Mouse (Mus musculus) erythroblast, embryonic 14.5 days (primary cell): ENCODE data around the gene Ptprg. TPM values are rescaled to one million over a fixed set of nuclear protein-coding genes. Genes with fewer than 3 reads are reported as not detected.

Experiments used
- H3K27me3 ChIP-seq: 2 replicates; pipeline ENCODE4 v1.6.1; 2012; ENCODE audit warnings: inconsistent platforms; ENCODE audit not compliant: control insufficient read depth
- H3K36me3 ChIP-seq: 2 replicates; pipeline ENCODE4 v1.6.1; 2012; ENCODE audit warnings: mild to moderate bottlenecking, inconsistent platforms; ENCODE audit not compliant: control insufficient read depth
- H3K4me1 ChIP-seq: 2 replicates; pipeline ENCODE4 v1.6.1; 2012; ENCODE audit warnings: inconsistent platforms; ENCODE audit not compliant: control insufficient read depth
- H3K4me3 ChIP-seq: replicated peaks from 2 replicates; pipeline ENCODE3; 2012; ENCODE audit warnings: moderate library complexity, mild to moderate bottlenecking, inconsistent platforms
- H3K9me3 ChIP-seq: 2 replicates; pipeline ENCODE4 v1.6.1; 2012; ENCODE audit warnings: low read length, inconsistent platforms, mixed read lengths; ENCODE audit not compliant: control insufficient read depth
- GATA1 ChIP-seq: IDR thresholded peaks from 2 replicates; pipeline ENCODE4 v1.6.1; 2012; ENCODE audit warnings: low read length, inconsistent platforms, mixed read lengths
- TAL1 ChIP-seq: IDR thresholded peaks from 3 replicates; pipeline ENCODE4 v1.6.1; 2012; ENCODE audit warnings: low read length, inconsistent platforms, mixed read lengths
- polyA plus RNA-seq: library from polyadenylated mRNA; stranded (reverse); fragments of >175 nt; gene quantifications from 2 replicates; pipeline ENCODE4 v1.2.3, GENCODE M21; 2012

The Ptprg gene
- polyA plus RNA-seq, 1 experiment: not detected

DNA sequence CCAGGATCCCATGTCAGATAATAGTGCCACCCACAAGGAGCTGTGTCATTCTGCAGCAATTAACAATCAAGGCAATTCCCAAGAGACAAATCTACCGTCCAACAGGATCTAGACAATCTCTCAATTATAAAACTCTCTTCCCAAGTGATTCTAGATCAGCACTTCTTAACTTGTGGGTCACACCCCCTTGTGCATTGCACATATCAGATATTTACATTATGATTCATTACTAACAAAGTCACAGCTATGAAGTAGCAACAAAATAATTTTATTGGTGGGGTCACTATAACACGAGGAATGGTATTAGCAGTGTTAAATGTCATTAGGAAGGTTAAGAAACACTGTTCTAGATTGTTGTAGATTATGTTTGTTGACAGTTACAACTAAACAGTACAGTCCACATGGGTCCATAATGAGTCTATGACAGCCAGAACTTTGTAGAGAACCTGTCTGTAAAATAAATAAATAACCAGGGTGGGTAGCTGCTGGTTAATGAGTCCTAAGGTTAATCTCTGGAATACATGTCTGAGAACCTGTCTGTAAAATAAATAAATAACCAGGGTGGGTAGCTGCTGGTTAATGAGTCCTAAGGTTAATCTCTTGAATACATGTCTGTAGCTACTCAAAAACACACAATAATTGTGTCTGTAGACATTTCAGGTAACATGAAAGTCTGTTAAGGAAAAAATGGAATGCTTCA is 520.2 kb downstream of the Ptprg start:
- H3K9me3 ChIP-seq: no peaks in the 10 kb centered on the region
- no peaks in the 10 kb centered on the region for H3K27me3 ChIP-seq
- no peak overlapping the region for H3K4me3 ChIP-seq
- H3K4me1 ChIP-seq: no peaks in the 10 kb centered on the region
- H3K36me3 ChIP-seq: no peaks in the 10 kb centered on the region
- no peak for TF ChIP-seq GATA1
- no peak for TF ChIP-seq TAL1

DNA sequence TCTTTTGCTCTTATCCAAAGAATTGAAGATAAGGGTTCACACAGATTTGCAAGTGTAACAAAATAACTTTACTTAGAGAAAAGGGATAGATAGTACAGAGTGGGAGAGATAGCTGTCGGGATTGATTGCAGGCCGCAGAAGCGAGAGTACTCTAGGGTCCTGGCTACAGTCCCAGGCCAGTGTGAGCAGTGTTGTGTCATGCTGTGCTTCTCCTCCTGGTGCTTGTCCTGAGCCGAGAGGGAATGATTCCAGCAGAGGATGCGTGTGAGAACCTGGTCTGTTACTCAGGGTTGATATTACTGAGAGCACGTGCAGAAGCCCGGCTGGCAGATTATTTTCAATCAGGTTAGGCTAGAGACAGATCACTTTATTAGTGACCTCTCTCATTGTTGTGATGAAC is 523.9 kb downstream of the Ptprg start:
- no peaks in the 10 kb centered on the region for H3K4me1 ChIP-seq
- no peaks in the 10 kb centered on the region for H3K9me3 ChIP-seq
- no peaks in the 10 kb centered on the region for H3K27me3 ChIP-seq
- no peaks in the 10 kb centered on the region for H3K36me3 ChIP-seq
- TF ChIP-seq GATA1: no peak
- TF ChIP-seq TAL1: no peak
- no peak overlapping the region for H3K4me3 ChIP-seq

DNA sequence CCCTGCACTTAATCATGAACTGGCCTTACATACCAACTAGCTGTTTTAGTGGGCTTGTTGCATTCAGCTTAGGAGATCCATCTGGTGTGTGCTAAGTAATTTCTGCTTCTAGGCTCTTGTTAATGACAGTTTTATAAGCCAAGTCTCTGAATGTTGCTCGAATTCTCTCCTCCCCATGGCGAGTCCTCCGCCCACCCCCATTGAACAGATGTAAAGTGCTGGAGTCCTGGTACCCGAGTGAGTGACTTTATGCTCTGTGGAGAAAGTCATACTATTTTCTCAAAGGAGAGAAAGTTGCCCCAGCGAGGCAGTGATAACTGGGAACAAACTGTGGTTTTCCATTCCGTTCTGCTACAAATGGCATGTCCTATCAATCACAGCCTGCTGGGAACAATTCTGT is 525.9 kb downstream of the Ptprg start:
- Histone ChIP-seq H3K36me3 (no peaks in the 10 kb centered on the region), H3K4me1 (no peaks in the 10 kb centered on the region), H3K4me3 (no peak overlapping the region), H3K9me3 (no peaks in the 10 kb centered on the region), H3K27me3 (no peaks in the 10 kb centered on the region)
- no peak for TF ChIP-seq TAL1
- no peak for TF ChIP-seq GATA1

DNA sequence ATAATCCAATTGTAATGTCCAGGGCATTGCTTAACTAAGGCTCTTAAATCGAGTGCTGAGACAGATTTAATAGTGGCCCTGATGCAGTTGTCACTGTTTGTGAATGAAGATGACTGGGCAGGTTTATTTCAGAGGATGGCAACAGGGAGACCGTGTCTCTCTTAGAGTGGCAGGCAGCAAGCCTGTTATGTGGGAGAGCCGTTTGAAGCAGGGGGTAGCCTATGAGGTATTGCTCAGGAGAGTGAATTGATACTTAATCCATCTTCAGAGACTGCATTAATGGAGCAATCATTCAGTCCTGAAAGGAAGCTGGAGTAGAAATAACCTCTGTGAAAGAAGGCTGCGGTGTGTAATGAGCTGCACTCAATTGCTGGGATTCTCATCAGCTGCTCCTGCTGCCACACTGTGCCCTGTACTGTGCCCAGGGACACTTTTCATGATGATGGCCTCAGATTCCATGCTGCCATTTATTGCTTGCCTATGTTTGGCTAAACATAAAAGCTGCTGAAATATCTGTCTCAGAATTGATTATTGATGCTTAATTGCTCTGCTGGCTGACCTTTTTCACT is 526.6 kb downstream of the Ptprg start:
- H3K4me1 ChIP-seq: no peaks in the 10 kb centered on the region
- H3K36me3 ChIP-seq: no peaks in the 10 kb centered on the region
- H3K27me3 ChIP-seq: no peaks in the 10 kb centered on the region
- no peaks in the 10 kb centered on the region for H3K9me3 ChIP-seq
- TF ChIP-seq TAL1 (no peak), GATA1 (no peak)
- no peak overlapping the region for H3K4me3 ChIP-seq

DNA sequence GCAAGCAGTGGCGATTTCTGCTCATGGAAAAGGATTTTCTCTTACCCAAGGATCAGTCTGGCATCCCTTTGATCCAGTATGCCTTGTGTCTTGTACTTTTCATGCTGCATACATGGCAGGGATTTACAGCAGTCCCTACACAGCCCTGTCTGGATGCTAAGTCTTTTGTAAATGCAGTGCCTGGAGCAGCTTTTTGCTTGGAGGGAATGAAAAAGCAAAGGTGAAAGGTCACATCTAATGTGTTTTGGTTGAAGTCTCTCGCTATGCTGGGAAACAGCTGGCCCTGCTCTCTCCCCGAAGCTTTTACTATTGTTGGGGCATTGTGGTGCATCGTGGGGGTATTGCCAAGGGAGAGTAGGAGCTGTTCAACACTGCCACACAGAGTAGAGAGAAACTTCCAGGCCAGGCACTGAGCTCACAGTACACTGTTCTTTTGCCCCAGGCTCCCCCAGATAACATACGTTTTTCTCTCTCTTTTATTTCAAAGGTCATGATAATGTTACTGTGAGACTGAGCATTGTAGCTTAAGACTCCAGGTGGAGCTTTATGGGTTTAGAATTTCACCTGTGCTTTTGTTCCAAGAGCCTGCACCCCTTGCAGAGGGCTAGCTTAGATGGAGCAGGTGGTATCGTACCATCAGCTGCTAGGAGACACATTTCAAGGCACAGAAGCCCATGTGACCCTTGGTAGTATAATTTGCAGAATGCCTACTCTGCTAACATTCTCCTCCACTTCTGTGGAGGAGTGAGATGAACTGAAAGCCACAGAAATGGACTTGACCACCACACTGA is 529.0 kb downstream of the Ptprg start:
- TF ChIP-seq TAL1 (no peak), GATA1 (no peak)
- Histone ChIP-seq H3K4me1 (no peaks in the 10 kb centered on the region), H3K36me3 (no peaks in the 10 kb centered on the region), H3K9me3 (no peaks in the 10 kb centered on the region), H3K4me3 (no peak overlapping the region), H3K27me3 (no peaks in the 10 kb centered on the region)

DNA sequence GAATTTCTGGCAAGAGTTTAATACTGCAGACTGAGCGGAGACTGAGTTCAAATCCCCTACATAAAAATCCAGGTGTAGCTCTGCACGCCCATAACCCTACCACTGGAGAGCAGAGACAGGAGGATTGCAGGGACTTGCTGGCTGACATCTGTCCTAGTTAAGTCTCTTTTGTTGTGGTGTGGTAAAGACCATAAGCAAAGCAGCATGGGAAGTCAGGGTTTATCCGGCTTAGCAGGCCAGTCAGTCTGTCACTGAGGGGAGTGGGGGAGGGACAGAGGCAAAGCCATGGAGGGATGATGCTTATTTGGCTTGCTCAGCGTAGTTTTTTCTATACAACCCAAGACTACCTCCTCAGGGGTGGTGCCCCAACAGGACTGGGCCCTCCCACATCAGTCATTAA is 530.7 kb downstream of the Ptprg start:
- no peaks in the 10 kb centered on the region for H3K27me3 ChIP-seq
- H3K4me1 ChIP-seq: no peaks in the 10 kb centered on the region
- no peak overlapping the region for H3K4me3 ChIP-seq
- TF ChIP-seq GATA1: no peak
- TF ChIP-seq TAL1: no peak
- H3K36me3 ChIP-seq: no peaks in the 10 kb centered on the region
- H3K9me3 ChIP-seq: no peaks in the 10 kb centered on the region

DNA sequence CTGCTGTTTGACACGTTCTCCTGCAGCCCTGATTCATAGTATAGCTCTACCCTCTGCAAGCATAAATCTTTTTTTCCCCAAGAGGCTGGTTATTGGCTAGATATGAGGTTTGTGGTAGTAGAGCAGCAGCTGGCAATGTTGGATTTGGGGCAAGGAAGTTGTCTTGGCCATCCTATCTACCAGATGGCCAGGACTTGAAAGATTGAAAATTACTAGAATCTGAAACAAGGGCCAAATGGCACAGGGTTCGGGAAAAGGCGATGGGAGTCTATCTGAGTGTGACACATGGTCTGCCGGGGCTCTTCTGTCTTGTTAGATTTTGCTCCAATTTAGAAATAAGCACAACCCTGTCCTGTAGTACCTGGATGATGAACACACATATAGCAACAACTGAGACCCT is 531.7 kb downstream of the Ptprg start:
- TF ChIP-seq TAL1: no peak
- no peak for TF ChIP-seq GATA1
- Histone ChIP-seq H3K4me3 (no peak overlapping the region), H3K9me3 (no peaks in the 10 kb centered on the region), H3K4me1 (no peaks in the 10 kb centered on the region), H3K36me3 (no peaks in the 10 kb centered on the region), H3K27me3 (no peaks in the 10 kb centered on the region)

DNA sequence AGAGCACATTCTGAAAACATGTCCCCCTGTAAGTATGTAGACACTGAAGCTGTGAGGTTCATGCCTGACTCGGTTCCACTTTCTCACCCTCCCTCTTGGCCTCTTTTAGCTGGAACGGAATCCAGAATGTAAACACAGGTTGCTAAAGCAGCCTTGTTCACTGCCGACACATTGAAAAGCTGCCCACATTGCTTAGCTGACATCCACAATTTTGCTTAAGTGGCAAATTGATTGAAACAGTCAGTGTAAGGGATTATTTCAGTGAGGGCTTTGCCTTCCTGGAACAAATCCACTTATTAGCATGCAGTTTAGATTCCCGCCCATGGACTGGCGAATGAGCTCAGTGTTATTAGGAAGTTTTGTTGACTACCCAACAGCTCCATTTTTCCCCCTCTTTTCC is 532.8 kb downstream of the Ptprg start:
- Histone ChIP-seq H3K36me3 (no peaks in the 10 kb centered on the region), H3K9me3 (no peaks in the 10 kb centered on the region)
- TF ChIP-seq TAL1: no peak

DNA sequence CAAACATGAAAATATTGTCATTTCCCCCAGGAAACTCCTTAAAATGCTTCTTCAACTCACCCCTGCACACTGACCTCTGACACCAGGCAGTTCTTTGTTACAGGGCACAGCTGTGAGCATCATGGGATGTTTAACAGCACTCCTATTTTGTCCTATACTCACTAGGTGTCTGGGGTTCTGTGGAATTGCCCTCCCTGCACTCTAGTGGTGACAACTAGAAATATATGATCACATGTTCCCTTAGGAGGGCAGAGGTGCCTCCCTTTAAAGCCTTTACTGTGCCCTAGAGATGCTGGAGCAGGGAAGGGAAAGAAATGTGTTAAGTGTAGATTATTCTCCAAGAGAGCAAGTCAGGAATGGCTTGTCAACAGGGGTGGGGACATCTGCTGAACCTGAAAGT is 536.6 kb downstream of the Ptprg start:
- H3K27me3 ChIP-seq: no peaks in the 10 kb centered on the region
- no peaks in the 10 kb centered on the region for H3K4me1 ChIP-seq
- TF ChIP-seq TAL1: no peak
- TF ChIP-seq GATA1: no peak
- no peaks in the 10 kb centered on the region for H3K36me3 ChIP-seq
- no peaks in the 10 kb centered on the region for H3K9me3 ChIP-seq
- H3K4me3 ChIP-seq: no peak overlapping the region

More for the DNA sequence above, 532.8 kb downstream of the Ptprg start:
- Histone ChIP-seq H3K4me1 (no peaks in the 10 kb centered on the region), H3K27me3 (no peaks in the 10 kb centered on the region), H3K4me3 (no peak overlapping the region)

DNA sequence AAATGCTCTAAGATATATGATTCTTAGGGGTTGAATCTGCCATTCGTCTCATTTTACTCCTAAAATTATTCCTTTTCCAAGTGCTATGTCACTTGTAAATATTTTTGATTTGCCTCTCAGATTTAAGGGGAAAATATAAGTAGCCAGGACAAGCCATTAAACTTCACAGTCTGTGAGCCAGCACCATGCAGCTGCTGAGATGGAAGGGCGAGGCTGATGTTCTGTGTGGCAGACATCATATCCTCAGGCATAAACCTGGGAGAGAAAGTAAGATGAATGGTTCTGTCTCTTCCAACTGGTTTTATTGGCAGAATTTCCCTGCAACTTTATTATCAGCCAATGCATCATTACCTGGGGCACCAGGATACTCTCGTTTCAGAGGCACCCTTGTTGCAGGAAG is 538.4 kb downstream of the Ptprg start:
- TF ChIP-seq GATA1: no peak
- no peak for TF ChIP-seq TAL1

More for the DNA sequence above, 538.4 kb downstream of the Ptprg start:
- no peaks in the 10 kb centered on the region for H3K36me3 ChIP-seq
- H3K9me3 ChIP-seq: no peaks in the 10 kb centered on the region
- H3K4me3 ChIP-seq: no peak overlapping the region
- H3K4me1 ChIP-seq: no peaks in the 10 kb centered on the region
- H3K27me3 ChIP-seq: no peaks in the 10 kb centered on the region
